Mouse (Mus musculus): ENCODE results near the gene Unc13c.

DNA sequence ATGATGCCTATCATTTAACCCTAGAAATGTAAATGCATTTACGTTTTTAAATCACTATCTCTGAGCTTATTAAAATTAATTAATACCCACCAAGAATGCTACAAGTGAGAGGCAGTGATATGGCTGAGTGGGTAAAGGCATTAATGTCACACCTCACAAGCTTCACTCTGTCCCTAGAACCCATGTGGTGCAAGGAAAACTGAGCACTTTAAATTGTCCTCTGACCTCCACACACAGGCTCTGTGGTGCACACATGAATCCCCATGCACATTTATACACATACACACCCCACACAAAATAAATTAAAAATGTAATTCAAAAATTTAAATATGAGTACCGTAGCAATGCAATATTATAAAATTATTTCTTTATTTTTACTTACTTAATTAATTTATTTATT lies 287.2 kb downstream of the Unc13c start:
- TF ChIP-seq CTCF (IDR thresholded peaks at IDR 0.05; ENCODE audit: low read depth) (no peak), EP300 (IDR thresholded peaks at IDR 0.05; ENCODE audit: low read depth) (no peak)
